Mouse (Mus musculus) lung, adult 2 months (tissue): ENCODE results near the gene Olfr853.

Source experiments
- CTCF ChIP-seq: fragments of 200-500 bp; IDR thresholded peaks from 2 replicates; pipeline ENCODE4 v1.5.1; 2011; ENCODE audit warnings: mild to moderate bottlenecking, low read length, control low read depth; ENCODE audit not compliant: insufficient read depth
- POLR2A ChIP-seq: fragments of 200-500 bp; IDR thresholded peaks from 2 replicates; pipeline ENCODE4 v1.6.1; 2011; ENCODE audit warnings: low read depth, mild to moderate bottlenecking, control low read depth, low read length, borderline replicate concordance; ENCODE audit errors: extremely low read depth

- no peak for TF ChIP-seq CTCF
- TF ChIP-seq POLR2A = no peak
Observed at GRCm38 (mm10) chr9:19492995-19493394, 47.9 kb downstream of the Olfr853 start, which contains the start of gene Olfr851.
